Mouse (Mus musculus): Measurements from ENCODE around the gene Pnma1.

The Pnma1 gene

DNA sequence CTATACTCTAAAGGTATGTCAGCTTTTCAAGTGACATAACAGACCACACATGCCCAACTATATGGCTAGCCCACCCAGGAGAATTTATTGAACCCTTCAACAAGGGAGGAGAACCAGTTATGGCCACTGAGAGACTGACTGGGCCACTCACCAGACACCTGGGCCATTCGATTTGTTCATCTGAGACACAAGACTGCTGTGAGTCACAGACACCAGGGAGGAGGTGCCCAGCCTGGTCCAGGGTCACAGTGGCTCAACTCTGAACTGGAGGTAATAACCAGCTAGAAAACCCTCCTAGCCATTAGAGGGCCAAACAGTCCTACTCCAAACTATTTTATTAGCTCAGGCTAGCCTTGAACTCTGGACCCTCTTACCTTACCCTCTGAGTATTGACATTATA, 29.8 kb upstream of the Pnma1 start:
- in situ Hi-C loops (cut with MboI) = no loop called here

GRCm38 (mm10) chr12:84176886-84177765, 28.8 kb upstream of the Pnma1 start:
- in situ Hi-C loops (cut with MboI) = no loop called here

- in situ Hi-C loops (cut with MboI) = no loop called here
Observed at GRCm38 (mm10) chr12:84176126-84176769, 28.0 kb upstream of the Pnma1 start.

DNA sequence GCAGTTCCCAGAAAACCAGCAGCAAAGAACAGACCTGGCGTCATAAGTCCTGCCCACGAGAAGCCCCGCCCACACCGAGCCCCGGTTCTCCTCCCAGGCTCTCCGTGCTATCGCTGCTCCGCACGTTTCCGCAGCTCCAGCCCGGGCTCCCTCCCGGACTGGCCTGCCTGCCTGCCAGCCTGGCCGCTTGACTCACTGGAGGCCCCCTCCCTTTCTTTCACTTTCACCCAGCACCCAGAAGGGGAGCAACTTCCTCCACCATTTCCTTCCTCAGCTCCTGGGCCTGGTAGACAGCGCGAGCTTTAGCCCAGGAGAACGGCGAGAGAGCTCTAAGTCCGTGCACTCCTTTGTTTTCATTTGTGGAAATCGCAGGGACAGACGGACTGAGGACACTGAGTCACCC, 27.4 kb upstream of the Pnma1 start:
- in situ Hi-C loops (cut with MboI) = no loop called here

- in situ Hi-C loops (cut with MboI) = no loop called here
Observed at GRCm38 (mm10) chr12:84174871-84175270, 26.6 kb upstream of the Pnma1 start.

- in situ Hi-C loops (cut with MboI) = no loop called here
Observed at GRCm38 (mm10) chr12:84174190-84174811, 26.0 kb upstream of the Pnma1 start.

GRCm38 (mm10) chr12:84173309-84173915, 25.1 kb upstream of the Pnma1 start:
- in situ Hi-C loops (cut with MboI) = no loop called here

DNA sequence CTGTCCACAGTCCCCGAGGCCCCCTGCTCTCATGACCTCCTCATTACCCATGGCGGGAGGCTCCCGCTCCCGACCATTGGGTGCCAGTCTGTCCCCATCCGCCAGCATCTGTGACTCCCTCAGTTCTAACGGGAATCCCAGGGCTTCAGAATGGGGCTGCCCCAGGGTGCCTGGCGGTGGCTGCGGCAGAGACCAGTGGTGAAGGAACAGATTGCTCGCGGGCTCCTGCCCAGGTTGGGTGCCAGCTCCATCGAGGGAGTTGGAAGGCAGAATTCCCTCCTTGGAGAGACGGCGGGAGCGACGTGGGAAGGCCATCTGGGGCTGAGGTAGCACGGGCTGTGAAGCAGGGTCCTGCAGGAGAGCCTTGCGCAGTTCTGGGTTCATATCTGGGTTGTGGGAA, 24.6 kb upstream of the Pnma1 start:
- in situ Hi-C loops (cut with MboI) = no loop called here

- in situ Hi-C loops (cut with MboI) = no loop called here
Observed at GRCm38 (mm10) chr12:84172216-84172615, 23.9 kb upstream of the Pnma1 start.

DNA sequence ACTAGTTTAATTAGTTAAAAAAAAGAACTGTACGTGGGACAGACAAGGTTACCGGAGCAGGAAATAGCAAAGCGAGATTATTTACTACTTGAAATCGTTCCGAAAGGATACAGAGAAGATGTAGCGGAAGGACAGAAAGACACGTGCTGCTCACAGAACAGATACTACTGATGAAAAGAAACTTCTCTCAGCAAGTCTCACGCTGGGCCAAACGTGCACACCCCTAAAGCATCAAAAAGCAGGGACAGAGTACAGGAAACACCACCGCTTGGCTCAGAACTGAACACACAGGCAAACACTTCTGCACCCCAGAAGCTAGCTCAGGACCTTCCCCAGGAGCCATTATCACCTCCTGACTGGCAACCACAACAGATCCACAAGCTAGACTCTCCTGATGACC, 22.3 kb upstream of the Pnma1 start:
- in situ Hi-C loops (cut with MboI) = no loop called here

DNA sequence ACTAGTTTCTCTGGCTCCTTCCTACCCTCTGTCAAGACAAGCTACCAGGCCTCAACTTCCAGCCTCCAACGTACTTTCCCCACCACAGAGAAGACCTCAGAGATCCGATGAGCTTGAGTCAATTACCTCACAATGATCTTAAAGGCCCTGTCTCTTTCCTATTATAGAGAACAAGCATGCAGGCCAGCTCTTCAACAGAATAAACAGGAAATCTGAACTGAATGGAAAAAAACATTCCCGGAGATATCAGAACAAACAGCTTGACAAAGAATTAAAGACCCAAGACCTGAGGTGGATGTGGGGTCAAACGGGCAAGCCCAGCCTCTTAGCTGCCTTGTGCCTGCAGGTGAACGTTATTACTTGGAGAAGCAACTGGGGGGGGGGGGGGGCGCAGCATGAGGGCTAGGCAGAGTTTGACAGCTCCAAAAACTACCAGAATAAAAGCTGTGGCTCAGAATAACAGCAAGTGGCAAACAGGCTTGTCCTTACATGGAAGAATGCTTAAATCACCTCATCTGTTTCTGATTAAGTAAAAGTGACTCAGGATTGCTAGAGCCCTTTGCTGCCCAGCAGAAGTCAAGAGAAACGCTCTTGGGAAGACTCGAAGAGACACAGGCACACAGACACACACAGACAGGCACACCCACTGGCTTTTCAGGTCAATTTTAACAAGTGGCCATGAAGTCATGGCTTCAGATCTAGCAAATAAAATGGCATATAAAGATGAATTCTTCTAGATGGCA, 17.5 kb upstream of the Pnma1 start:
- in situ Hi-C loops (cut with MboI) = no loop called here

GRCm38 (mm10) chr12:84163586-84164110, 15.4 kb upstream of the Pnma1 start:
- in situ Hi-C loops (cut with MboI) = no loop called here

- in situ Hi-C loops (cut with MboI) = no loop called here
Observed at GRCm38 (mm10) chr12:84163133-84163532, 14.8 kb upstream of the Pnma1 start.

DNA sequence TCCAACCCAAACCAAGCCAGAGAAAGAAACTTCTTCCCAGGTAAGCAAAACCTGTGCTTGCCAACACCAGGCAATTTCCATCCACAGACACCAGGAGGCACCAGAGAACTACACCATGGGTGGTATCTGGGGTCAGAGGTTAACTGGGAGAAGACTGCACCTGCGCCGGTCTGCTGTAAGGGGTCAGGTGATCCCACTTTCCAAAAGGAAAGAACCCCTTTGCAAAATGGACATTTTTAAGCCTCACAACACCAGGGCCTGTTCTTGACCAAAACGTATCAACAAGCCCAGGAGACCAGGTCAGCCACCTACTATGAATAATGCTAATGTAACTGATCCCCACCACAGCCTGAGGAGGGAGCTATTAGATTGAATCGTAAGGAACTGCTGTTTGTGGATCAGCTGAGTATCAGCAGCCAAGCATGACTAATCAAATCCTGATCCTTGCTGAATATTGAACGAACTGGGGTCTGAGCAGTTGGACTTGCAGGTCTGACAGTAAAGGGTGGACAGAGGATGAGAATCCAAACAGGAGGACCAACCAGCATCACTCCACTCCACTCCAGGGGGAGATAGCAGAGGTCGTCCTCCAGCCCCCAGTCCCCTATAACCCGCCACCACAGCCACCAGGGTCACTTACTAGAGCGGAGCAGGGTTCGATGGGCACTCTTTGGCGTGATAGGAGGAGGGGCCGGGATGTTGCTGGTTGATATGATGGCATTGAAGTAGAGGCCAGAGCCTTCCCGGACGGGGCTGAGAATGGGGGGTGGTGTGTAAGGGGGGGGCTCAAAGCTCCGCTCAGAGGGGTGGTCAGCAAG, 13.5 kb upstream of the Pnma1 start:
- in situ Hi-C loops (cut with MboI) = no loop called here

DNA sequence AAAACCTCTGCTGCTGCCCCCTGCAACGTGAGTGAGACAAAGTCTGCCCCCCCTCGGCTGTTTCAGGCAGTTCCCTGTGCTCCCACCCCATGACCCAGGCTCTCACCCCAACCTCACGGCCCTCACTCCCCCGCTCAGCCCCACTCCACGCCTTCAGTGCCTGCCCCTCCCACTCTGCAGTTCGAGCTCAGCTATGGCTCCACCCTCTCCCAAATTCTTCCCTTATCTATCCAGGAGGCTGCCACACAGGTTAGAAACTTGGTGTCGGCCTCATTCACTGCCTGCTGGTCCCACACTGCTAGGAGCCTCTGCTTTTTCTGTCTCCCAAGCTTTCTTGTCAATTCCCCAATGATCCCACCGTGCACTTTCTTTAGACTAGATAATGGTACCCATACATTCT, 12.8 kb upstream of the Pnma1 start:
- in situ Hi-C loops (cut with MboI) = no loop called here

- in situ Hi-C loops (cut with MboI) = no loop called here
Observed at GRCm38 (mm10) chr12:84160491-84160890, 12.2 kb upstream of the Pnma1 start.

GRCm38 (mm10) chr12:84158156-84158555, 9.9 kb upstream of the Pnma1 start:
- in situ Hi-C loops (cut with MboI) = no loop called here

DNA sequence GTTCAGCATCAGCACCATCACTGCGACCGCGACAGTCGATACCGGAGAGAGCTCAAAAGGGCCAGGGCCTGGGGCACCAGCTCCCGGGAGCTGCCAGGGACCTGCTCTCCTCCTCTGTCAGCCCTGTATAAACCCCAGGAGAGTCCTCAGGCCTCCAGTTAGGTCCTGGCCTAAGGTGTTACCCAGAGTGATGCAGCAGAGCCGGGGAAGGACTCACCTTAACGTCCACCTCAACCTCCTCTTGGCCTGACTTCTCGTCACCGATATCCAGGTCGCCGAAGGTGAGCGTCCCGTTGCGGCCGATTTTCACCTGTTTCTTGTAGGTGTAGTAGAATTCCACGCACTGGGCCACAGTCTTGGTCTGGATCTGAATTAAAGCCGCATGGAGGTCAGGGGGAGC, 7.9 kb upstream of the Pnma1 start:
- in situ Hi-C loops (cut with MboI) = no loop called here

DNA sequence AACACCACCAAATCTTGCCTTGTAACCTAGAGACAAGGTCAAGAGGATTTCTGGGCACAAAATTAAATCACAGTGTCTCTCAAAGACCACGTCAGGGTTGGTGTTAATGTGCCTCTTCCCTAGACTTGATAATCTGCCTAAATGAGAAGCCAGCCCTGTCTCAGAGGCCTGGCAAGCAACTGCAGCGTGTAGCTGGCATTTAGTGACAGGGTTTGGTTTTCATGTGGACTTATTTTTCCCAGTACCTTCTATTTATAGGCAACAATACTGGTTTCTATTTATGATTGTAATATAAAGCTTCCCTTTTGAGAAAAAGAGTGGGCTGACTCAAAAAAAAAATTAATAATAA, 7.2 kb upstream of the Pnma1 start:
- in situ Hi-C loops (cut with MboI) = no loop called here

- in situ Hi-C loops (cut with MboI) = no loop called here
Observed at GRCm38 (mm10) chr12:84154786-84155522, 6.7 kb upstream of the Pnma1 start.
